Mouse (Mus musculus): ENCODE measurements around the gene Acvr1b.

Acvr1b gene

DNA sequence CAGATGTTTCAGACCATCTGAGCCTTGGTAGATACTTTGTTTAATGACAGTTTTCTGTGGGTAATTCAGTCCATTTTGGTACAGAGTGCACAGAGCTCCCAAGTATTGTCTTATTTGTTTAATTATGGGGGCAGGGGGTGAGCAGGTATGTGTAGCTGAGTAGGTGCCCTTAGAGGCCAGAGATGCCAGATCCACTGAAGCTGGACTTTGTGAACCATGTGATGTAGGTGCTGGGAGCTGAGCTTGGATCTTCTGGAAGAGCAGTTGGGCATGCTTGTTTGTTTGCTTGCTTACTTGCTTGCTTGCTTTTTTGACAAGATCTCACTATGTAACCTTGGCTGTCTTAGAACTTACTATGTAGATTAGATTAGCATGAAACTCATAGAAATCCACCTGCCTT, 23.1 kb downstream of the Acvr1b start:
- no peak for DNase-seq (ENCODE audit: low read depth)

DNA sequence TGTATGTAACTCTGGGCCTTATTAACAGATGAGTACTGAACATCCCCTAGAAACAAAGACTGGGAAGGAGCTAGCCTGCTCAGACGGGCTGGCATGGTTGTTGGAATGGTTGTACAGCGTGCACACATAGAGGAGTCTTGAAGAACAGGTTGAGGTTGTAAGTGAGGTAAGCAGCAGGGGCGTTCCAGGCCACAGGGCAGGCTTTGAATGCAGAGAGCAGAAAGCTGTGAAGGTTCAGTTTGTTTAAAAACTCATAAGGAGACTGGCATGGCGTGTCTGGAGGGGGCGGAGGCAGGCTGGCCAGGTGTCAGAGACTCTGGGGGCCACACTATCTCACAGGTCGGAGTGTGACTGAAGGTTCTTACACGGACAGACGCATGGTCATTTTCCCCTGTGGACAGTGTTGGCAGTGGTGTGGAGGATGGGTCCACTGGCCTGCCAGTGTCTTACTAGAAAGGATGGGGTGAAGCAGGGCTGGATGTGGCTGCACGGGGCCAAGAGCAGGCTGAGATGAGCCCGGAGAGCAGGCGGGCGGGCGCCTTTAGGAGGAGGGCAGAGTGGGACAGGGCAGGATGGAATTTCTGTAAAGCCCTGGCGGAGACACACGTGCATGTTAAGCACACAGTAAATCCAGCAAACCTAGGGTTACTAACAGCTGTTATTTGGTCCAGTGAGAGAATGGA, 23.8 kb downstream of the Acvr1b start:
- DNase-seq (ENCODE audit: low read depth) = no peak

DNA sequence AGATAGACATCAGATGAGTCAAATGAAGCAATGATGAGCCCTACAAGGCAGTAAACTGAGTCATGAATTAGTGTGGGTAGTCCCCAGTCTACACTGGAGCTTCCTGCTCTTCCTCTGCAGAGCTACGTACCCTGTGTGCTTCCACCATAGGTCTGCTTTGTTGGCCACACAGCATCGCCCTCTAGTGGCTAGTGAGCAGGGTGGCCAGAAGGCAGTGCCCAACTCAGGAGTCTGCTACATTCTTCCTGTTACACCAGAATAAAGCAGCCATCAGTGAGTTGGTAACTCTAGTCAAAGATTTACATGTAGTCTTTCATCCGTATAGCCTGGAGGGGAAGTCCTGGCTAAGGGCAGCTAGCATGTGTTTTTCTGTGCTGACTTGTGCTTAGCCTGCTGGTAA, 24.4 kb downstream of the Acvr1b start:
- DNase-seq (ENCODE audit: low read depth) = peak; percentile 84

DNA sequence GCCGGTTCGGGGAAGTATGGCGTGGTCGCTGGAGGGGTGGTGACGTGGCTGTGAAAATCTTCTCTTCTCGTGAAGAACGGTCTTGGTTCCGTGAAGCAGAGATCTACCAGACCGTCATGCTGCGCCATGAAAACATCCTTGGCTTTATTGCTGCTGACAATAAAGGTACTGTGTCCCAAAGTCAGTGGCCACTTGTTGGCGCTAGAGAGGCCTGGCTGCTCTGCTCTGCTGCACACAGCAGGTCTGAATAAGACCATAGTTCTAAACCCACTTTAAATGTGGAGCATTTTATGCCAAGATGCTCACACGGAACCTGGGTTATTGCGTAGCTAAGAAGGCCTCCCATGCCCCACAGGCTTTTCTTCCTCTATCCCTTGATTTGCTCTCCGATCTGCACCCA, 25.0 kb downstream of the Acvr1b start:
- DNase-seq (ENCODE audit: low read depth) = no peak

DNA sequence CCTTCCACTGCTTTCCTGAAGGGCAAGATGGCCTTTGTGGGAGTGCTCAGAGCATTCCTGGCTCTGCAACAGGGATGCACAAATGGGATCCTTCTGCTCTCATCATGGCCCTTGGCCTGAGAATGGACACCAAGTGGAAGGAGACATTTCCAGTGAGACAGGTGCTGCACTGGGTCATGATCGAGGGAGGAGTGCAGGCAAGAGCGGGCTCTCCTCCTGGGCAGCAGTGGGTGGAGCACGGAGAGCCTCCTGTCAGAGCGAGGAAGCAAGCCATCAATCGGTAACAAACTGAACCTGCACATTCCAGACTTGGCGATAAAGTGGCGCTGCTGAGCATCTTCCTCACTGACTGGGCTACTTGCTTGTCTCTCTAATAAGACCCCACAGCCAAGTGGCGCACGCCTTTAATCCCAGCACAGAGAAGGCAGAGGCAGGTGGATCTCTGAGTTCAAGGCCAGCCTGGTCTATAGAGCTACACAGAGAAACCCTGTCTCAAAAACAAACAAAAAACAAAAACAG, 27.0 kb downstream of the Acvr1b start:
- no peak for DNase-seq (ENCODE audit: low read depth)

DNA sequence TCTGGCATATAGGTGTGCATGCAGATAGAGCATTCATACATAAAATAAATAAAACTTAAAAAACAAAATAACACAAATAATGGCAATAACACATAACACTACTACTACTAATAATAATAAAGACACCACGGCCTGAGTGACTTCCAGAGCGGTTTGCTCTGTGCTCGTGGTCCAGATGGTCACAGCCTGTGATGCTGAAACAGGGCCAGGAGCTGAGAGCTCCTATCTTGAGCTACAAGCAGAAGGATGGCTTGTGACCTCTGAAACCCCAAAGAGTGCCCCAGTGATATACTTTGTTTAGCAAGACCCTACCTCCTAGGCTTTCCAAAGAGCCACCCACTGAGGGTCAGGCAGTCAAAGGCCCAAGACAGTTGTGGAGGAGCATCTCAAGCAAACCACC, 27.5 kb downstream of the Acvr1b start:
- DNase-seq (ENCODE audit: low read depth) = no peak

DNA sequence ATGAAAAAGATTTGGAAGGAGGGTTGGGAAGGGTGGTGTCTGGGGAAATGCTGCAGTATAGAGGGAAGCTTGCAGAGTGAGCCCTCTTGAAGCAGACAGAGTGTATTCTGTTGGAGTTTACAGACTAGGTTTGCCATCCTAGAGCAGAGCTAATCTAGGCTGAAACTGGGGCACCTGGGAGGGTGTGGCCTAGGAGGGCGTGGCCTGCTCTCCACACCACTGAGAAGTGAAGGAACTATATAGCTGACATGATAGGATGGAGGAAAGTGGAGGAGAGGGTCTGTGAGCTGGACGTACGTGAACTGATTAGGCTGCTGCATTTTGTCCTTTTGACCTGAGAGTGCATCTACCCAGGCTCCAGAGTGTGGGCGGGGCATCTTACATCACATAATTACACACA, 29.8 kb downstream of the Acvr1b start:
- no peak for DNase-seq (ENCODE audit: low read depth)

DNA sequence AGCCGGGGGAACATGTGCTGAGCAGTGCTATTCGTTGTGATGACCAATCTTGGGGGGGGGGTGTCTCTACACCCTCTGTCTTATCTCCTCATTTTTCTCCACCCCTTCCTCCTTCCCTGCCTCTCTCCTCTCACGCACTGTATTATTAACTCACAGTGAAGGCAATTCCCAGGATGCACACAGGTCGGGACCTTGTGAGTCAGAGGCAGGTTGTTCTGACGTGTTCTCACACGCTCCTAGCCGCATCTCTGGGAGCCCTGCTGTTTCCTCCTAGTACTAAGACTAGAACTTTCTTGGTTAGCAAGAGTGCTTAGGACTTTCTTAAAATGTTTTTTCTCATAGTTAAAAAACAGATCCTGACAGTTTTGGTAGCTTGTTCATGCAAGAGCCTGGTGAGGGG, 30.9 kb downstream of the Acvr1b start:
- no peak for DNase-seq (ENCODE audit: low read depth)

DNA sequence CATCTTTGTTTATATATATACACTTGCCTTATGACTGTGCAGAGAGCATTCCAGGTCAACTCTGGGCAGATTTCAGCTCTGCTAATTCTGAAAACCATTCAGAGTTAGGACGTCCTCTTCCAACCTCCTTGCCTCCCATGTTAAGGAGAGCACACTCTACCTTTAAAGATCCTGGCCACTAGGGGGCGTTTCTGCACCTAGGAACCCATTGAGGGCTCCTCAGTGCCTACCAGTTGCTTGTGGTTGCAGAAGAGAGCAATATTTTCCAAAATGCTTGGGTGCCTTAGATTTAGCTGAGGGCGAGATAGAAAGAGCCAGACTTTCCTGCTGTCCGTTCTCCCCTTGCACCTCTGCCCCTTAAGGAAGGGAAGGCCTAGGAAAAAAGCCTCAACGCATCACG, 36.4 kb downstream of the Acvr1b start:
- peak; percentile 69 for DNase-seq (ENCODE audit: low read depth)

DNA sequence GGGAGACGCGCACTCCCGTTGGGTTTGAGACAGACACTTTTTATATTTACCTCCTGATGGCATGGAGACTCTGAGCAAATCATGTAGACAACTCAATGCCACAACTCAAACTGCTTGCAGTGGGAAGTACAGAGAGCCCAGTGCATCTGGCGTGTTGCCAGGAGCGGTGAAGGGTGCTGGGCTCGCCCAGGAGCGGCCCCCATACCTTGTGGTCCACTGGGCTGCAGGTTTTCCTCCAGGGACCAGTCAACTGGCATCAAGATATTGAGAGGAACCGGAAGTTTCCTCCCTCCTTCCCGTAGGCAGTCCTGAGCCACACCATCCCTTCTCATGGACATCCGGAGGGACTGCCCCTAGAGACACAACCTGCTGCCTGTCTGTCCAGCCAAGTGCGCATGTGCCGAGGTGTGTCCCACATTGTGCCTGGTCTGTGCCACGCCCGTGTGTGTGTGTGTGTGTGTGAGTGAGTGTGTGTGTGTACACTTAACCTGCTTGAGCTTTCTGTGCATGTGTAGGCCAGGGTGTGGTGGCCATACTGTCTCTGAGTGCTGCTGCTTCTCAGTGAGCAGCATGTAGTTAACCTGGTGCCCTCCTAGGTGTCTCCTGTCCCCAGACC, 37.2 kb downstream of the Acvr1b start:
- DNase-seq (ENCODE audit: low read depth) = no peak

DNA sequence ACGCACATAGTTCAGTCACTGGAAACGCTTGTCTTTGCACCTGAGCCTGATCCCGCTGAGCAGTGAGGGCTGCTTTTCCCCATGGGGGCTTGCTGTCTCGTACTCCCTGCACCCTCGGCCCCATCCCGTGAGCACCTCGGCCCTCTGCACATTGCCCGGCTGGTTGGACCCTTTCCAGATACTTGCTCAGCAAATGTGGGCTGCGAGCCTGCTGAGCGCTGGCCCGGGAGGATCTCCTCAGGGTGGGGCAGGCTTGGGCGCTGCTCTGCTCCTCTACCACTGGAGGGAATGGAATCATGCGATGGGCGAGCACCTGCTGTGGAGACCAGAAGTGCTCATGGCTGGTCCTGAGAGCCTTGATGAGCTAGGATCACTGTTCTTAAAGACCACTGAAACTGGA, 38.6 kb downstream of the Acvr1b start:
- no peak for DNase-seq (ENCODE audit: low read depth)

DNA sequence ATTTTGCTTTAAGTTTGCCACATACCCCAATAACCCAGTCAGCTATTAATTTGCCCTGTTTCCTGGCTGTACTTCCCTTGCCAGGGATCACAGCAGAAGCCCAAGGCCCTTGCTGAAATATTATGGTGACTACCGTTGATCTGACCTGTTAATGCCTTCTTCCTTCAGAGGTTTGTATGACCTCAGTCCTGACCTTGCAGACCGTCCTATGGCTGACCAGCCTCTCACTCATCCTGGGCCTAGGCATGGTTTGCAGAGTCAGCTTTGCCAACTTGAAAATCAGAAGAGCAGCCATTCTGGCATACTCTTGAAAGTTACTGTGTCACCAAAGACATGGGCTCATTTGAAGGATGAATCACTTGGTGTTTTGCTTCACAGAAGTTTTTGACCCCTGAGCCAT, 41.3 kb downstream of the Acvr1b start:
- DNase-seq (ENCODE audit: low read depth) = no peak

DNA sequence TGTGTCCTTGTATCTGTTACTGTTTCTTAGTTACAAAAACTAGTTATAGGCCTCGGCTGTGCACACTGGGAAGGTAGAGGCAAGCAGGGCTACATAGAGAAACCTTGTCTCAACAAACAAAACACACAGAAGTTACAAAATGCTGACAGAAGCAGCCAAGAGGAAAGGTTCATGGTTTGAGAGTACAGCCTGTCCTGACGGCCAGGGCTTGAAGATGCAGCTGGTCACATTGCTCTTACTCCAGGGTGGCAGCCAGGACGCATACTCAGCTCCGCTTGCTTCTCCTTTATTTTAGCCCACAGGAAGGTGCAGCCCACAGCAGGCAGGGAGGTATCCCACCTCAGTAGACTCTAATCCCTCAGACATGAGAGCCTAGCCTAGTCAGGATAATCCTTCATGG, 42.2 kb downstream of the Acvr1b start:
- no peak for DNase-seq (ENCODE audit: low read depth)

DNA sequence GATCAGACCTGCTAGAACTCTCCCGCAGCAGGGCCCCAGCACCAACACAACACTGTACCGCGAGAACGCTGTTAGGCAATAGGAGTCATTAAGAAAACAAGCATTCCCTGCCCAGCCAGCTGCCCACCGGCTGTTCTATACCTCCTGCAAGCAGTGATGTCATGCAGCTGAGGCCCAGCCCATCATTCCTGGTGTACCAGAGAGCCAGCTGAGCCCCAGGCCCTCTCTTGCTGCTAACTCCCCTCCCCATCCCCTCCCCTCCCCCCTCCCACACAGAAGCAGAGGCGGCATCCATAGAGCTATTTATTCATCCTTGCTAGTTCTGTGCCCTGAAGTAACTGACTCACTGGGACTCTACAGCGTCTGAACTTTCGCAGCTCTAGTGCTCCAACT, 47.0 kb downstream of the Acvr1b start:
- DNase-seq (ENCODE audit: low read depth) = no peak

DNA sequence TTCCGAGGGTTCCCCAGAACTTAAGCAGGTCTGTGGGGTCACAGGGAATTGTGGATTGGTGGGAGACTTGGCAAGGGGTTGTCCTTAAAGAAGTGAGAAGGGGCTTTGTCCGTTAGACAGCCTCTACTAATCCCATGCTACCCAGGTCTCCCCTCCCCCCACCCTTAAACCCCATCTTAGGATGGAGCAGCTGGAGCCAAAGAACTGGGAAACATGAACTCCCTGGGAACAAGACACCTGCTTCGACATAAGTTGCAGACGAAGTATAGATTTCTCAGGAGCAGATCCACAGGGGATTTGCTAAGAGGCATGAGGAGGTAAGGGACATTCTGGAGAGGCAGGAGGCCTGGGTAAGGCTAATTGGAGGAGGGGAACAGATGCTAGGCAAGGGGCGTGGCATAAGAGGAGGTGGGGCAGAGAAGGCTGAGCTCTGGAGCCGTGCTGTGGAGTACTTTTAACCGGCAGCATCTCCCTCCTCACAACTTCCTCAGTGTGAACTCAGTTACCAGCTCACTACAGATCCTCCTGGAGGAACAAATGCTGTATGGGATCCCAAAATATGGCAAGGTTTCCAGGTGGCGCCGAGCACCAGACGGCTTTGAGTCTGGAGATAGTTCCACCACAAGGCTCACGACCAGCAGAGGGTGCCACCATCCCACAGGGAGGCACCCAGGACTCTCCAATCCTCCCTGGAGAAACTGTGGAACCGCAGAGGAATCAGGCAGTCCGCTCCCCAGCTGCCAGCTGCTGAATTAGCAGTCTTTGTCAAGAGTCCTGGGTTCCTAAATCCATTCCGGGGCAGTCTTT, 47.6 kb downstream of the Acvr1b start:
- peak; percentile 61 for DNase-seq (ENCODE audit: low read depth)

DNA sequence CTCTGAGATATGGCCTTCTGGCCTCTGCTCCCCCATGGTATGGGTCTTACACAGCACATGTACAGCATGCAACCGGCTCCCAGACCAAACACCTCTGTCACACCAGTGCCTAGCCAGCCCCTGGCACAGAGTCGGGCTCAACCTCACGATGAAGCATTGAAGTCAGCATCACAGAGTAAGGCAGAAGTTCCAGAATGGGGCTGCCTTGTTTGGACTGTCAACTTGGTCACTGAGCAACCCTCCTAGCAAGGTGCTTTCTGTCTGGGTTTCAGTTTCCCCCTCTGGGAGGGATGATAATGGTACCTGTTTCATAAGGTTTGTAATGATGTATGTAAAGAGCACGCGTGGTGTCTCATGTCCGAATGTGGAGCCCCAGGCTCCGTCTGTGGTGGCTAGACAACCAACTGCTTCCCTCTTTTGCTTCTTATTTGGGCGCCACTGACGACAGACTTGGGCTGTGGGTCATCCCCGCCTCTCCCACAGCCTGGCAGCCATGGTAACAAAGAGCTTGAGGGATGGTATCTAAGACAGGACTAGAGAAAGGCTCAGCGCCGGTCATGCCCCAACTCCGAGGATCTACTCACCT, 49.1 kb downstream of the Acvr1b start:
- DNase-seq (ENCODE audit: low read depth) = no peak

DNA sequence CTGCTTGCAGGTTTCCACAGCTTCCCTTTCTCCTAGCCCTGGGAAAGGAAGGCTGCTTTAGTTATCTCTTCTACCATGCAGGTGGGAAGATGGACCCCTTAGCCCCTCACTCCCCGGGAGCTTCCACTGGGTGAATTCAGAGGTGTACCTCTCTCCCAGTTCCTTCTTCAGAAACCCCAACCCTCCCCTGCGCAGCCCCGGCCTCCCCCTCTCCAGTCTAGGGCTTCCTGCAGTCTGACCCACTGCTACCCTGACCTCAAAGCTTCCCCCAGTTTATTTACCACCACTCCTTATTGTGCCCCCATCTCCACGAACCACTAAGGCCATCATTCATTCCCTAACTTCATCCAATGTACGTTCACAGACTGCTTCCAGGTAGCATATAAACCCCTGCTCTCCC, 49.7 kb downstream of the Acvr1b start:
- DNase-seq (ENCODE audit: low read depth) = no peak

DNA sequence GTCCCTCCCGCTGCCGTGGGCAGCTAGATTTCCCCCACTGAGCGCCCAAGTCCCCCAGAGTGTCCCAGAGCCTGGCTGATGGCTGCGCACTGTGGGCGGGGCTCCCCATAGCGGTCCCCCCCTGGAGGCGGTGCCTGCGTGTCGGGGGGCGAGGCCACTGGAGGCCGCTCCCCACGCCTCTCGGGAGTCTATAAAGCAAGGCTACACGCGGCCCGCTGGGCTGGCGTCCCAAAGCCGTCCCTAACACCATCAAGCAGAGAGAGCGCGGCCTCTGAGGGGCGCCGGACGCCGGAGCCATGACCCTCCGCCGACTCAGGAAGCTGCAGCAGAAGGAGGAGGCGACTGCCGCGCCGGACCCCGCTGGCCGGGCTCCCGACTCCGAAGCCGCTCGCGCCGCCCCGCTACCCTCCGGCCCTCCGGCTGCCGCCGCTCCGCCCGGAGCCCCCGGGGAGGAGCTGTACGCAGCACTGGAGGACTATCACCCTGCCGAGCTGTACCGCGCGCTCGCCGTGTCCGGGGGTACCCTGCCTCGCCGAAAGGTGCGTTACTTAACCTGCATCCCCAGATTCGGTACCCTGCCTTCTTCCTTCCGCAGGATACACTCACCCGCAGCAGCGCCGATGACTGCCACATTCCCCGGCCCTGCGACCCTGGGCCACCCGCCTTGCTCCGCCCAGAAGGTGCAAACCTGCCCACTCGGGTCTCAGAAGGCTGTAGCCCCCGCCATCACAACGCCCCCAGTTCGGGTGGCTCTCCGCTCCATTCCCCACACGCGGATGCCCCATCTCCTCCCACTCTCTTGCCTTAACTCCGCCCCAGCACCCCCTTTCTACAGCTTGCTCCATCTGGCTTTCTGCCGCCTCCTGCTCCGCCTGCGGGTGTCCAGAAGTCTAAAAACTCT, 50.4 kb downstream of the Acvr1b start, which contains the start of gene Grasp:
Grasp (plus strand) TSS at position 183 of the 901 bp plus-strand sequence.
- peak; percentile 88 for DNase-seq (ENCODE audit: low read depth)

DNA sequence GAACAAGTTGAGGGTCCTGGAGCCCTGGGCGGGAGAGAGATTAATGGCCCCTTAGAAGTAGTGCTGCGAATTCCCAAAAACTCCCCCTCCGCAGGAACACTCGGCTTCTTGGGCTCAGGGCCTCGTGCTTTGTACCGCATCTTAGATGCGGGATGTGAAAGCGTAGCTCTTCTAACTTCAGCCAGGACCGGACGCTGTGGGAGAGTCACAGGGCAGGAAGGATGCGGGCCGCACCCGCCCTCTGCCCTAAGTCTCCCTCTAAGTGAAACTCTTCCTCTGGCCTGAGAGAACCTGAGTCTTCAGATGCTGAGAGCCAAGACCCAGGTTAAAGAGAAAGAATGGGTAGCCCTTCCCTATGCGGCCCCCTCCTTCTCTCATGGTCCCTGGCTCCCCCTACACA, 51.1 kb downstream of the Acvr1b start:
- DNase-seq (ENCODE audit: low read depth) = peak; percentile 54

DNA sequence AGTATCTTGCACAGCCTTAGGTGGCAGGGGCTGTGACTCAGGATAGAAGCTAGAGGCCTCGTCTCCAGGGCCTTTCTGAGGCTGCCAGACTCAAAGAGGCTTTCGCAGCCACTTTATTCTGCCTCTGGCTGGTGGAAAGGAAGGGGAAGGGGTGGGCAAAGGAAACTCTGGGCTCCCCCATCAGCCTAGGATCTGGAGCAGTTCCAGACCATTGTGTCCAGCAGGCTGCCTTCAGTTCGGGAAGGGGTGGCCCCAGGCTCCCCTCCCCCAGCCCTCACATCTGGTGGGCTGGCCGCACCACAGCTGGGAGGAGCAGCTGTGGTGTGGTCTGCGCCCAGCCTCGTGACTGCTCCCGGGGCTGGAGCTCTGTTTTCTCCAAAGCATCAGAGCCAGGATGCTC, 54.1 kb downstream of the Acvr1b start:
- DNase-seq (ENCODE audit: low read depth) = no peak

DNA sequence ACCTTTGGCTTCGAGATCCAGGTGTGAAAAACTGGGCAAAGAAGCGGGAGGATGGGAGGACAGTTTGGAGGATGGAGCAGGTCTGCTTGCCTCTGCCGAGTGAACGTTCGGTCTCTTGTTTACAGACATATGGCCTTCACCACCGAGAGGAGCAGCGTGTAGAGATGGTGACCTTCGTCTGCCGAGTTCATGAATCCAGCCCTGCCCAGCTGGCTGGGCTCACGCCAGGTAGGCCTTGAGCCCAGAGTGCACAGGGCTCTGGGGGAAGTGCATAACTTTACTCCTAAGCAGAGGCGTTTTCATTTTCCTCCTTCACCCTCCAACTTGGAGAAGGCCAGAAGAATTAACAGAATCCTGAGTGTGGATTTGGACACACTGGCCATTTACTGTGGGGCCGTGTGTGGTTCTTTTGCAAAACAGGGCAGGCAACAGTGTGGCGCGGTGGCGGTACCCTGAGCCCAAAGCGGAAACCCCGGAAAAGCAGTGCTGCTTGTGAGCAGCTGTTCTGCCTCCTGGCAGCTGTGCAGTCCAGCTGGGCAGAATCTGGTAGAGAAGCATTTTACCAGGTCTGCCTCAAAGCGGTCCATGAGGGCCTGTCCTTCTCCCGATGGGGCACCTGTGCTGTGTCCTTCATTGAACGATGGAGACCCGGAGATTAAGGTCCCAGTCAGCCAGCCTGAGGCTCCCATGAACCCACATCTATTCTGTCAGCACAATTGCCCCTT, 55.2 kb downstream of the Acvr1b start:
- DNase-seq (ENCODE audit: low read depth) = no peak

Measured in 416B (cell line).